Mouse (Mus musculus) E14TG2a.4 (cell line): ENCODE results near the gene Me3.
"Not testable (repeated sequence)": the region's sequence is repeated elsewhere in the genome, so short reads cannot be mapped to it uniquely, and the experiment has no call there.

Experiments
- H3K27me3 ChIP-seq: 2 replicates; pipeline ENCODE4 v1.6.1; 2014; ENCODE audit warnings: low read length, control low read depth; ENCODE audit not compliant: insufficient read depth
- H3K36me3 ChIP-seq: 2 replicates; pipeline ENCODE4 v1.6.1; 2014; ENCODE audit warnings: low read length, control low read depth; ENCODE audit not compliant: insufficient read depth
- H3K4me1 ChIP-seq: replicated peaks from 2 replicates; pipeline ENCODE4 v1.6.1; 2014; ENCODE audit warnings: low read depth, low read length, control low read depth
- H3K4me3 ChIP-seq: replicated peaks from 2 replicates; pipeline ENCODE4 v1.5.1; 2014; ENCODE audit warnings: mild to moderate bottlenecking, low read length
- H3K9me3 ChIP-seq: 2 replicates; pipeline ENCODE4 v1.6.1; 2014; ENCODE audit warnings: low read length, control low read depth
- CTCF ChIP-seq: conservative IDR thresholded peaks from 2 replicates; pipeline ENCODE4 v1.5.1; 2014; ENCODE audit warnings: low read length
- NANOG ChIP-seq: IDR thresholded peaks from 2 replicates; pipeline ENCODE4 v1.6.1; 2014; ENCODE audit warnings: borderline replicate concordance, low read length, mixed read lengths
- POU5F1 ChIP-seq: IDR thresholded peaks from 2 replicates; pipeline ENCODE4 v1.6.1; 2014; ENCODE audit warnings: low read length, borderline replicate concordance

Gene Me3

GRCm38 (mm10) chr7:89727615-89728014 lies 95.4 kb downstream of the Me3 start:
- Histone ChIP-seq H3K36me3 (no peaks in the 10 kb centered on the region), H3K27me3 (no peaks in the 10 kb centered on the region)
- TF ChIP-seq POU5F1, result no peak

GRCm38 (mm10) chr7:89728393-89728792 lies 96.2 kb downstream of the Me3 start:
- Histone ChIP-seq H3K4me1 (no peaks in the 10 kb centered on the region), H3K36me3 (no peaks in the 10 kb centered on the region), H3K9me3 (no peaks in the 10 kb centered on the region), H3K4me3 (no peak overlapping the region), H3K27me3 (no peaks in the 10 kb centered on the region)
- TF ChIP-seq CTCF, result no peak
- no peak for TF ChIP-seq POU5F1

More at GRCm38 (mm10) chr7:89727615-89728014, 95.4 kb downstream of the Me3 start:
- Histone ChIP-seq H3K4me3 (no peak overlapping the region), H3K9me3 (no peaks in the 10 kb centered on the region), H3K4me1 (no peaks in the 10 kb centered on the region)

- H3K27me3 ChIP-seq, result no peaks in the 10 kb centered on the region
- H3K4me1 ChIP-seq, result no peaks in the 10 kb centered on the region
- H3K4me3 ChIP-seq, result no peak overlapping the region
- no peaks in the 10 kb centered on the region for H3K36me3 ChIP-seq
- TF ChIP-seq NANOG (no peak), CTCF (no peak), POU5F1 (no peak)
- no peaks in the 10 kb centered on the region for H3K9me3 ChIP-seq
These were observed 98.3 kb downstream of the Me3 start for GRCm38 (mm10) chr7:89730514-89730913.

- H3K27me3 ChIP-seq, H3K4me3 ChIP-seq, H3K36me3 ChIP-seq, H3K4me1 ChIP-seq, H3K9me3 ChIP-seq: not testable (repeated sequence)
These were observed 98.9 kb downstream of the Me3 start for GRCm38 (mm10) chr7:89731115-89731514.

GRCm38 (mm10) chr7:89748415-89748814 lies 116.2 kb downstream of the Me3 start:
- no peak overlapping the region for H3K4me3 ChIP-seq
- H3K4me1 ChIP-seq, result no peaks in the 10 kb centered on the region
- no peaks in the 10 kb centered on the region for H3K9me3 ChIP-seq
- H3K36me3 ChIP-seq, result no peaks in the 10 kb centered on the region
- H3K27me3 ChIP-seq, result no peaks in the 10 kb centered on the region
- no peak for TF ChIP-seq NANOG
- no peak for TF ChIP-seq POU5F1
- no peak for TF ChIP-seq CTCF

- H3K4me1 ChIP-seq, result no peaks in the 10 kb centered on the region
- H3K4me3 ChIP-seq, result no peak overlapping the region
- no peaks in the 10 kb centered on the region for H3K27me3 ChIP-seq
- H3K36me3 ChIP-seq, result no peaks in the 10 kb centered on the region
- TF ChIP-seq NANOG (no peak), CTCF (no peak), POU5F1 (no peak)
- H3K9me3 ChIP-seq, result no peaks in the 10 kb centered on the region
These were observed 117.0 kb downstream of the Me3 start for GRCm38 (mm10) chr7:89749183-89749582.

- TF ChIP-seq CTCF (no peak), NANOG (no peak), POU5F1 (no peak)
- Histone ChIP-seq H3K36me3 (no peaks in the 10 kb centered on the region), H3K4me1 (no peaks in the 10 kb centered on the region), H3K4me3 (no peak overlapping the region), H3K9me3 (peaks cover 11% of the 10 kb centered on the region; the same call in 1 of the 2 replicates), H3K27me3 (no peaks in the 10 kb centered on the region)
These were observed 134.7 kb downstream of the Me3 start for GRCm38 (mm10) chr7:89766678-89767508.

- Histone ChIP-seq H3K4me3 (no peak overlapping the region), H3K27me3 (no peaks in the 10 kb centered on the region), H3K4me1 (peaks cover 18% of the 10 kb centered on the region), H3K36me3 (no peaks in the 10 kb centered on the region), H3K9me3 (peaks cover 11% of the 10 kb centered on the region; the same call in 1 of the 2 replicates)
- TF ChIP-seq POU5F1, result no peak
- TF ChIP-seq CTCF, result no peak
- TF ChIP-seq NANOG, result no peak
These were observed 137.1 kb downstream of the Me3 start for GRCm38 (mm10) chr7:89769106-89769896.

- peaks cover 24% of the 10 kb centered on the region for H3K4me1 ChIP-seq
- TF ChIP-seq POU5F1 (no peak), NANOG (no peak), CTCF (no peak)
- H3K27me3 ChIP-seq, result no peaks in the 10 kb centered on the region
- no peak overlapping the region for H3K4me3 ChIP-seq
- no peaks in the 10 kb centered on the region for H3K36me3 ChIP-seq
- H3K9me3 ChIP-seq, result peaks cover 11% of the 10 kb centered on the region; the same call in 1 of the 2 replicates
These were observed 137.8 kb downstream of the Me3 start for GRCm38 (mm10) chr7:89770021-89770420.
